Mouse (Mus musculus) midbrain, embryonic 11.5 days (tissue): ENCODE results near the gene Fam174b. TPM values are rescaled to one million over a fixed set of nuclear protein-coding genes. Genes with fewer than 3 reads are reported as not detected.

Source experiments
- ATAC-seq: fragments of 200-750 bp; cut with Nextera tagmentation; 2 replicates; pipeline ENCODE4 v1.8.0; 2017; ENCODE audit warnings: moderate TSS enrichment, moderate library complexity; ENCODE audit not compliant: low FRiP score
- DNase-seq: peaks from one replicate; pipeline ENCODE4 v3.0.0; 2015; ENCODE audit warnings: low spot score; ENCODE audit errors: missing footprints
- H3K27ac ChIP-seq: fragments of 300-500 bp; sonication (generic); 2 replicates; pipeline ENCODE4 v1.5.1; 2014; ENCODE audit warnings: low read depth, low read length
- H3K27me3 ChIP-seq: fragments of 300-500 bp; sonication (generic); 2 replicates; pipeline ENCODE4 v1.6.1; 2014; ENCODE audit warnings: mild to moderate bottlenecking, low read length, moderate library complexity, mixed read lengths; ENCODE audit not compliant: control insufficient read depth, insufficient read depth
- H3K36me3 ChIP-seq: fragments of 300-500 bp; sonication (generic); 2 replicates; pipeline ENCODE4 v1.6.1; 2014; ENCODE audit warnings: mild to moderate bottlenecking, low read length, moderate library complexity, mixed read lengths; ENCODE audit not compliant: control insufficient read depth, insufficient read depth
- H3K4me1 ChIP-seq: fragments of 300-500 bp; sonication (generic); 2 replicates; pipeline ENCODE4 v1.6.1; 2014; ENCODE audit warnings: low read length; ENCODE audit not compliant: control insufficient read depth, insufficient read depth
- H3K4me2 ChIP-seq: fragments of 300-500 bp; sonication (generic); 2 replicates; pipeline ENCODE4 v1.6.1; 2014; ENCODE audit warnings: mild to moderate bottlenecking, moderate library complexity
- H3K4me3 ChIP-seq: fragments of 300-500 bp; sonication (generic); 2 replicates; pipeline ENCODE4 v1.5.1; 2014; ENCODE audit warnings: low read depth, low read length
- H3K9ac ChIP-seq: fragments of 300-500 bp; sonication (generic); 2 replicates; pipeline ENCODE4 v1.6.1; 2014; ENCODE audit warnings: low read length
- H3K9me3 ChIP-seq: fragments of 300-500 bp; sonication (generic); 2 replicates; pipeline ENCODE4 v1.6.1; 2016; ENCODE audit warnings: low read length; ENCODE audit not compliant: control insufficient read depth
- WGBS: fragments of 180-500 bp; shearing (Covaris S2); extraction: QIAGEN DNeasy Blood & Tissue Kit; methylation state at CpG from one replicate; pipeline ENCODE4 v1.1.7; 2014; 5-methylcytosine and 5-hydroxymethylcytosine counted together
- polyA plus RNA-seq: library from polyadenylated mRNA; unstranded; fragments of >200 nt; fragmentation: Nextera tagmentation; extraction: Ambion mirVana; gene quantifications from 2 replicates; pipeline ENCODE4 v1.2.1, GENCODE M21; 2014

Gene Fam174b
- polyA plus RNA-seq, 1 experiment from 2014 or later = 28.9 TPM

GRCm38 (mm10) chr7:73745903-73746302 is 5.8 kb downstream of the Fam174b start:
- DNase-seq = peak; percentile 21
- Histone ChIP-seq H3K9me3 (no peaks in the 10 kb centered on the region), H3K4me3 (no peak overlapping the region), H3K27me3 (peaks cover 12% of the 10 kb centered on the region), H3K4me1 (peaks cover 1% of the 10 kb centered on the region; the same call in 1 of the 2 replicates), H3K27ac (no peak overlapping the region), H3K4me2 (no peak overlapping the region), H3K9ac (no peak overlapping the region), H3K36me3 (no peaks in the 10 kb centered on the region)
- ATAC-seq = no peak
- 84% methylated on average over 5 of the region's 5 CpGs for WGBS

GRCm38 (mm10) chr7:73746836-73747235 is 6.7 kb downstream of the Fam174b start:
- 67% methylated on average over 4 of the region's 4 CpGs for WGBS
- Histone ChIP-seq H3K4me3 (no peak overlapping the region), H3K36me3 (no peaks in the 10 kb centered on the region), H3K4me1 (no peaks in the 10 kb centered on the region), H3K9me3 (no peaks in the 10 kb centered on the region), H3K4me2 (no peak overlapping the region), H3K27ac (no peak overlapping the region), H3K9ac (no peak overlapping the region), H3K27me3 (peaks cover 3% of the 10 kb centered on the region)
- DNase-seq (peak; percentile 14), ATAC-seq (no peak)

- Histone ChIP-seq H3K27ac (no peak overlapping the region), H3K9ac (no peak overlapping the region), H3K4me3 (no peak overlapping the region), H3K4me2 (no peak overlapping the region), H3K9me3 (no peaks in the 10 kb centered on the region), H3K4me1 (no peaks in the 10 kb centered on the region), H3K36me3 (no peaks in the 10 kb centered on the region), H3K27me3 (no peaks in the 10 kb centered on the region)
- ATAC-seq (no peak), DNase-seq (peak; percentile 57)
- WGBS = 91% methylated on average over 3 of the region's 3 CpGs
Measured at GRCm38 (mm10) chr7:73747531-73747930, 7.4 kb downstream of the Fam174b start.

- DNase-seq (peak; percentile 1), ATAC-seq (no peak)
- WGBS = 83% methylated on average over 5 of the region's 5 CpGs
- H3K9ac ChIP-seq = no peak overlapping the region
- H3K4me3 ChIP-seq = no peak overlapping the region
- no peak overlapping the region for H3K27ac ChIP-seq
- H3K36me3 ChIP-seq = no peaks in the 10 kb centered on the region
- no peak overlapping the region for H3K4me2 ChIP-seq
- H3K9me3 ChIP-seq = no peaks in the 10 kb centered on the region
- H3K27me3 ChIP-seq = no peaks in the 10 kb centered on the region
- H3K4me1 ChIP-seq = no peaks in the 10 kb centered on the region
Measured at GRCm38 (mm10) chr7:73748437-73749108, 8.5 kb downstream of the Fam174b start.

GRCm38 (mm10) chr7:73749339-73749738 is 9.2 kb downstream of the Fam174b start:
- no peak overlapping the region for H3K9ac ChIP-seq
- H3K9me3 ChIP-seq = no peaks in the 10 kb centered on the region
- H3K4me2 ChIP-seq = no peak overlapping the region
- whole genome bisulfite sequencing = 90% methylated on average over 2 of the region's 2 CpGs
- peak; percentile 28 for DNase-seq
- no peak for ATAC-seq
- no peak overlapping the region for H3K27ac ChIP-seq
- no peaks in the 10 kb centered on the region for H3K36me3 ChIP-seq
- no peaks in the 10 kb centered on the region for H3K27me3 ChIP-seq
- no peaks in the 10 kb centered on the region for H3K4me1 ChIP-seq
- no peak overlapping the region for H3K4me3 ChIP-seq

- H3K4me1 ChIP-seq = no peaks in the 10 kb centered on the region
- DNase-seq (peak; percentile 6), ATAC-seq (no peak)
- 88% methylated on average over 7 of the region's 7 CpGs for whole genome bisulfite sequencing
- no peaks in the 10 kb centered on the region for H3K36me3 ChIP-seq
- H3K4me2 ChIP-seq = no peak overlapping the region
- no peaks in the 10 kb centered on the region for H3K27me3 ChIP-seq
- no peaks in the 10 kb centered on the region for H3K9me3 ChIP-seq
- no peak overlapping the region for H3K9ac ChIP-seq
- no peak overlapping the region for H3K27ac ChIP-seq
- no peak overlapping the region for H3K4me3 ChIP-seq
Measured at GRCm38 (mm10) chr7:73749983-73750382, 9.9 kb downstream of the Fam174b start.

GRCm38 (mm10) chr7:73753598-73753997 is 13.5 kb downstream of the Fam174b start:
- Histone ChIP-seq H3K9me3 (no peaks in the 10 kb centered on the region), H3K4me1 (no peaks in the 10 kb centered on the region), H3K4me2 (no peak overlapping the region), H3K36me3 (no peaks in the 10 kb centered on the region), H3K27ac (no peak overlapping the region), H3K27me3 (no peaks in the 10 kb centered on the region), H3K9ac (no peak overlapping the region), H3K4me3 (no peak overlapping the region)
- peak; percentile 51 for DNase-seq
- no peak for ATAC-seq
- WGBS = 88% methylated on average over 1 of the region's 1 CpGs

- Histone ChIP-seq H3K27me3 (no peaks in the 10 kb centered on the region), H3K9me3 (no peaks in the 10 kb centered on the region), H3K4me3 (no peak overlapping the region), H3K9ac (no peak overlapping the region), H3K4me2 (no peak overlapping the region), H3K4me1 (no peaks in the 10 kb centered on the region), H3K36me3 (no peaks in the 10 kb centered on the region), H3K27ac (no peak overlapping the region)
- DNase-seq = peak; percentile 80
- 61% methylated on average over 1 of the region's 1 CpGs for WGBS
- no peak for ATAC-seq
Measured at GRCm38 (mm10) chr7:73755377-73756110, 15.4 kb downstream of the Fam174b start.

- DNase-seq (no peak), ATAC-seq (no peak)
- 83% methylated on average over 8 of the region's 8 CpGs for WGBS
- Histone ChIP-seq H3K4me2 (no peak overlapping the region), H3K27ac (no peak overlapping the region), H3K36me3 (no peaks in the 10 kb centered on the region), H3K27me3 (no peaks in the 10 kb centered on the region), H3K4me1 (no peaks in the 10 kb centered on the region), H3K4me3 (no peak overlapping the region), H3K9me3 (no peaks in the 10 kb centered on the region), H3K9ac (no peak overlapping the region)
Measured at GRCm38 (mm10) chr7:73761691-73762189, 21.6 kb downstream of the Fam174b start.
